Mouse (Mus musculus) embryonic facial prominence, embryonic 11.5 days (tissue): ENCODE results near the gene Cpe. TPM values are rescaled to one million over a fixed set of nuclear protein-coding genes. Genes with fewer than 3 reads are reported as not detected.

ENCODE experiments used
- ATAC-seq: fragments of 200-750 bp; cut with Nextera tagmentation; replicated peaks from 2 replicates; pipeline ENCODE4 v1.8.0; 2017; ENCODE audit warnings: low read depth; ENCODE audit not compliant: insufficient number of reproducible peaks, low FRiP score, low TSS enrichment
- DNase-seq: peaks from one replicate; pipeline ENCODE4 v3.0.0-alpha.2; 2015; ENCODE audit warnings: low spot score
- H3K27ac ChIP-seq: fragments of 300-500 bp; sonication (generic); replicated peaks from 2 replicates; pipeline ENCODE4 v1.5.1; 2014; ENCODE audit warnings: mild to moderate bottlenecking, low read depth, low read length, control low read depth
- H3K27me3 ChIP-seq: fragments of 300-500 bp; sonication (generic); 2 replicates; pipeline ENCODE4 v1.6.1; 2014; ENCODE audit warnings: mild to moderate bottlenecking, low read length, moderate library complexity, mixed read lengths; ENCODE audit not compliant: control insufficient read depth, insufficient read depth
- H3K36me3 ChIP-seq: fragments of 300-500 bp; sonication (generic); replicated peaks from 2 replicates; pipeline ENCODE4 v1.6.1; 2014; ENCODE audit warnings: low read depth, mild to moderate bottlenecking, low read length, moderate library complexity, mixed read lengths; ENCODE audit not compliant: control insufficient read depth, insufficient read depth
- H3K4me1 ChIP-seq: fragments of 300-500 bp; sonication (generic); 2 replicates; pipeline ENCODE4 v1.6.1; 2014; ENCODE audit warnings: low read length, mixed read lengths; ENCODE audit not compliant: control insufficient read depth, insufficient read depth
- H3K4me2 ChIP-seq: fragments of 300-500 bp; sonication (generic); 2 replicates; pipeline ENCODE4 v1.6.1; 2014; ENCODE audit warnings: low read depth, mild to moderate bottlenecking, control low read depth, low read length, moderate library complexity
- H3K4me3 ChIP-seq: fragments of 300-500 bp; sonication (generic); 2 replicates; pipeline ENCODE4 v1.5.1; 2014; ENCODE audit warnings: low read depth, low read length, control low read depth
- H3K9ac ChIP-seq: fragments of 300-500 bp; sonication (generic); replicated peaks from 2 replicates; pipeline ENCODE4 v1.6.1; 2014; ENCODE audit warnings: mild to moderate bottlenecking, control low read depth, low read length
- H3K9me3 ChIP-seq: fragments of 300-500 bp; sonication (generic); replicated peaks from 2 replicates; pipeline ENCODE4 v1.6.1; 2016; ENCODE audit warnings: mild to moderate bottlenecking, low read length, inconsistent platforms, mixed read lengths; ENCODE audit not compliant: control insufficient read depth
- WGBS: fragments of 180-500 bp; shearing (Covaris S2); extraction: QIAGEN DNeasy Blood & Tissue Kit; methylation state at CpG from one replicate; pipeline ENCODE4 v1.1.7; 2014; 5-methylcytosine and 5-hydroxymethylcytosine counted together
- polyA plus RNA-seq: library from polyadenylated mRNA; unstranded; fragments of >200 nt; fragmentation: Nextera tagmentation; extraction: Ambion mirVana; gene quantifications from 2 replicates; pipeline ENCODE4 v1.2.1, GENCODE M21; 2014

Cpe gene
- polyA plus RNA-seq, 1 experiment from 2014 or later, result 175 TPM

GRCm38 (mm10) chr8:64611210-64611974 lies 81.5 kb downstream of the Cpe start:
- ATAC-seq, result no peak
- Histone ChIP-seq H3K36me3 (no peaks in the 10 kb centered on the region; the same call in 1 of the 2 replicates), H3K9ac (no peak overlapping the region), H3K27ac (no peak overlapping the region), H3K9me3 (no peaks in the 10 kb centered on the region), H3K4me3 (no peak overlapping the region), H3K4me1 (no peaks in the 10 kb centered on the region), H3K27me3 (no peaks in the 10 kb centered on the region), H3K4me2 (no peak overlapping the region)
- DNase-seq, result no peak
- 65% methylated on average over 11 of the region's 11 CpGs for WGBS

- Histone ChIP-seq H3K27me3 (no peaks in the 10 kb centered on the region), H3K4me3 (no peak overlapping the region), H3K36me3 (no peaks in the 10 kb centered on the region; the same call in 1 of the 2 replicates), H3K27ac (no peak overlapping the region), H3K9me3 (no peaks in the 10 kb centered on the region), H3K4me1 (no peaks in the 10 kb centered on the region), H3K9ac (no peak overlapping the region), H3K4me2 (no peak overlapping the region)
- ATAC-seq (no peak), DNase-seq (no peak)
- WGBS, result 89% methylated on average over 16 of the region's 16 CpGs
These were observed 83.9 kb downstream of the Cpe start for GRCm38 (mm10) chr8:64608931-64609330.

DNA sequence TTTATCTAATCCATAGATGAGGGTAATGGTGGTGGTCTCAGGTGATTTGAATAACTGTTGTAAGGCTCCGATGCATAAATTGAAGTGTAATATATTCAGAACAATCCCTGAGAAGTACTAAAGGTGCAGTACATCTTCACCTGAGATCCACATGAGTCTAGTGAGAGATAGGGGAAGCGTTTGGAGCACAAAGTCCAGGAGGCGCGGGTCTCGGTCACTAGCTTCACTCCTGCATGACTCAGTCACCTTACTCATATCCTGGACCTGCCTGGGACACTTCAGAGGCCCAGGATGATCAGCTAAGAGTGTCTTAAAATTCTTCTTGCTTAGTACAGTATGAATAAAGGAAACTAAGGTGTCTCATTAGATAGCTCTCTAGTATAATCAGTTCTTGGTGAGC lies 86.8 kb downstream of the Cpe start:
- Histone ChIP-seq H3K4me3 (no peak overlapping the region), H3K4me1 (no peaks in the 10 kb centered on the region), H3K4me2 (no peak overlapping the region), H3K9me3 (no peaks in the 10 kb centered on the region), H3K9ac (no peak overlapping the region), H3K36me3 (no peaks in the 10 kb centered on the region; the same call in 1 of the 2 replicates), H3K27me3 (no peaks in the 10 kb centered on the region), H3K27ac (no peak overlapping the region)
- DNase-seq (no peak), ATAC-seq (no peak)
- WGBS, result 96% methylated on average over 5 of the region's 5 CpGs

DNA sequence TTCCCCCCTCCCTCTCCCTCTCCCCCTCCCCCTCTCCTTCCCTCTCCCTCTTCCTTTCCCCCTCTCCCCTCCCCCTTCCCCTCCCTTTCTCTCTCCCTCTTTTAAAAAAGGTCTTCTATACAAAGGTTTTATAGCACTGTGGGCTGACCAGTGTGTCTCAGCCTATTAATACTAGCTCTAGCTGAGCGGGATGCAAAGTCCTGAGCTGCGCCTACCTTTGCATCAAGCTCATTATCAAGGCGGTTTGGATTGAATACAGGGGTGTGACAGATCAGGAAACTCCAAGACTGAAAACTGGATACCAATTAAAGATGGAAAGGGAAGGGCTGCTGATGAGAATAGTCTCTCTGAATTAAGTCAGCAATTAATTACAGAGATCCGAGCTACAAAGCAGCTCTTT lies 94.6 kb downstream of the Cpe start:
- Histone ChIP-seq H3K27ac (no peak overlapping the region), H3K27me3 (no peaks in the 10 kb centered on the region), H3K4me3 (no peak overlapping the region), H3K36me3 (no peaks in the 10 kb centered on the region), H3K9me3 (no peaks in the 10 kb centered on the region), H3K4me2 (no peak overlapping the region), H3K4me1 (no peaks in the 10 kb centered on the region), H3K9ac (no peak overlapping the region)
- no peak for DNase-seq
- no peak for ATAC-seq
- WGBS, result 79% methylated on average over 4 of the region's 4 CpGs

- Histone ChIP-seq H3K4me1 (no peaks in the 10 kb centered on the region), H3K4me3 (no peak overlapping the region), H3K9me3 (no peaks in the 10 kb centered on the region), H3K9ac (no peak overlapping the region), H3K27ac (no peak overlapping the region), H3K36me3 (no peaks in the 10 kb centered on the region), H3K27me3 (no peaks in the 10 kb centered on the region), H3K4me2 (no peak overlapping the region)
- DNase-seq (peak; percentile 80), ATAC-seq (0 out of 2 replicates have a peak, but pooled peaks have one; percentile 49)
- 39% methylated on average over 21 of the region's 21 CpGs for whole genome bisulfite sequencing
These were observed 95.5 kb downstream of the Cpe start for GRCm38 (mm10) chr8:64597042-64597970.

GRCm38 (mm10) chr8:64596396-64596795 lies 96.5 kb downstream of the Cpe start:
- no peaks in the 10 kb centered on the region for H3K27me3 ChIP-seq
- no peaks in the 10 kb centered on the region for H3K9me3 ChIP-seq
- no peak overlapping the region for H3K9ac ChIP-seq
- no peaks in the 10 kb centered on the region for H3K4me1 ChIP-seq
- H3K27ac ChIP-seq, result no peak overlapping the region
- WGBS, result 73% methylated on average over 4 of the region's 4 CpGs
- DNase-seq, result no peak
- H3K36me3 ChIP-seq, result no peaks in the 10 kb centered on the region
- no peak overlapping the region for H3K4me2 ChIP-seq
- ATAC-seq, result no peak
- H3K4me3 ChIP-seq, result no peak overlapping the region

- H3K27ac ChIP-seq, result no peak overlapping the region
- no peak overlapping the region for H3K4me2 ChIP-seq
- H3K4me3 ChIP-seq, result no peak overlapping the region
- no peaks in the 10 kb centered on the region for H3K27me3 ChIP-seq
- ATAC-seq, result no peak
- no peaks in the 10 kb centered on the region for H3K9me3 ChIP-seq
- 80% methylated on average over 1 of the region's 1 CpGs for WGBS
- no peaks in the 10 kb centered on the region for H3K36me3 ChIP-seq
- no peaks in the 10 kb centered on the region for H3K4me1 ChIP-seq
- no peak overlapping the region for H3K9ac ChIP-seq
- DNase-seq, result no peak
These were observed 102.4 kb downstream of the Cpe start for GRCm38 (mm10) chr8:64590456-64590855.

DNA sequence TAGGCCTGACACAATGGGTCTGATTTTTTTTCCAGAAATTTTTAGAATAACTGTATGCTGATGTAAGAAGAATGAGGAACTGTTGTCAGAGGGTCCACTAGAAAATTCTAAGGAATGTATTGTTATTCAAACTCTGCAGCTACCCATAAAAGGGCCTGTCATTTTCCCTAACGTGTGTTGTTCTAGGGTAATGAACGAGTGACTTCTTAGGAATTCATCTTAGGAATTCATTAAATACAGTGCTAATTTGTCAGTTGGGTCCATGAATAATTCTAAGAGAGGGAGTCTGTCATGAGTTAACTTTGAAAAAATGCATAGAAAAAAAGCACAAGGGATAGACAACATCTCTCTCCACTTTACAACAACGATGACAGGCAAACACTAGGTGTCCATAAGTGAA lies 110.0 kb downstream of the Cpe start:
- Histone ChIP-seq H3K9me3 (no peaks in the 10 kb centered on the region), H3K36me3 (no peaks in the 10 kb centered on the region), H3K27ac (no peak overlapping the region), H3K4me2 (no peak overlapping the region), H3K27me3 (no peaks in the 10 kb centered on the region), H3K4me1 (no peaks in the 10 kb centered on the region), H3K9ac (no peak overlapping the region), H3K4me3 (no peak overlapping the region)
- no peak for ATAC-seq
- 61% methylated on average over 3 of the region's 3 CpGs for WGBS
- no peak for DNase-seq
